Mouse (Mus musculus): ENCODE results near the gene Hs6st3.

GRCm38 (mm10) chr14:119687885-119688284 lies 549.7 kb downstream of the Hs6st3 start:
- no peak for TF ChIP-seq CTCF (conservative IDR thresholded peaks at IDR 0.05 in 1 of 2, IDR thresholded peaks at IDR 0.05 in 1 of 2; ENCODE audit: low read depth in 2 of 2, low read length in 2 of 2)
- no peak for TF ChIP-seq EP300 (IDR thresholded peaks at IDR 0.05; ENCODE audit: low read length)
- no peak for TF ChIP-seq E2F4 (IDR thresholded peaks at IDR 0.05; ENCODE audit: insufficient replicate concordance, low read depth, low read length)
- no peak for TF ChIP-seq POLR2A (IDR thresholded peaks at IDR 0.05; ENCODE audit: low read depth, low read length)
- no peak for TF ChIP-seq POLR2AphosphoS2 (IDR thresholded peaks at IDR 0.05; ENCODE audit: low read depth, low read length)
- no peak for TF ChIP-seq ZC3H11A (IDR thresholded peaks at IDR 0.05; ENCODE audit: low read depth, low read length)
- no peak for TF ChIP-seq TCF12 (IDR thresholded peaks at IDR 0.05; ENCODE audit: low read depth, low read length)
- TF ChIP-seq SIN3A (IDR thresholded peaks at IDR 0.05; ENCODE audit: low read length) = no peak
- no peak for TF ChIP-seq USF2 (conservative IDR thresholded peaks at IDR 0.05; ENCODE audit: low read depth, low read length)
